Mouse (Mus musculus): ENCODE measurements around the gene Exoc3l4.

The Exoc3l4 gene

GRCm38 (mm10) chr12:111450359-111450758, 33.5 kb downstream of the Exoc3l4 start:
- in situ Hi-C loops (cut with MboI, MseI) = no loop called here

- in situ Hi-C loops (cut with MboI, MseI) = no loop called here
These were observed 34.7 kb downstream of the Exoc3l4 start for GRCm38 (mm10) chr12:111451561-111451960.

- in situ Hi-C loops (cut with MboI, MseI) = no loop called here
These were observed 37.2 kb downstream of the Exoc3l4 start for GRCm38 (mm10) chr12:111454021-111454420.

GRCm38 (mm10) chr12:111454543-111455280, 37.9 kb downstream of the Exoc3l4 start:
- in situ Hi-C loops (cut with MboI, MseI) = loop anchor here (5.0 kb wide), 1 partner anchor 32 kb away; no protein-coding TSS in a partner anchor

- in situ Hi-C loops (cut with MboI, MseI) = loop anchor here (5.0 kb wide), 1 partner anchor 33 kb away; no protein-coding TSS in a partner anchor
These were observed 38.6 kb downstream of the Exoc3l4 start for GRCm38 (mm10) chr12:111455311-111455846.

- in situ Hi-C loops (cut with MboI, MseI) = loop anchor here (5.0 kb wide), 1 partner anchor 34 kb away; no protein-coding TSS in a partner anchor
These were observed 39.0 kb downstream of the Exoc3l4 start for GRCm38 (mm10) chr12:111455860-111456259.

- in situ Hi-C loops (cut with MboI, MseI) = loop anchor here (5.0 kb wide), 1 partner anchor 35 kb away; no protein-coding TSS in a partner anchor
These were observed 40.9 kb downstream of the Exoc3l4 start for GRCm38 (mm10) chr12:111457742-111458141.

- in situ Hi-C loops (cut with MboI, MseI) = no loop called here
These were observed 46.8 kb downstream of the Exoc3l4 start for GRCm38 (mm10) chr12:111463570-111463969.

- in situ Hi-C loops (cut with MboI, MseI) = no loop called here
These were observed 49.6 kb downstream of the Exoc3l4 start for GRCm38 (mm10) chr12:111466369-111466768.

GRCm38 (mm10) chr12:111468206-111468605, 51.4 kb downstream of the Exoc3l4 start:
- in situ Hi-C loops (cut with MboI, MseI) = no loop called here

GRCm38 (mm10) chr12:111469507-111469906, 52.7 kb downstream of the Exoc3l4 start:
- in situ Hi-C loops (cut with MboI, MseI) = no loop called here

- in situ Hi-C loops (cut with MboI, MseI) = no loop called here
These were observed 54.3 kb downstream of the Exoc3l4 start for GRCm38 (mm10) chr12:111471119-111471518.

GRCm38 (mm10) chr12:111471721-111472120, 54.9 kb downstream of the Exoc3l4 start:
- in situ Hi-C loops (cut with MboI, MseI) = no loop called here

GRCm38 (mm10) chr12:111472886-111473285, 56.1 kb downstream of the Exoc3l4 start:
- in situ Hi-C loops (cut with MboI, MseI) = no loop called here

- in situ Hi-C loops (cut with MboI, MseI) = no loop called here
These were observed 57.6 kb downstream of the Exoc3l4 start for GRCm38 (mm10) chr12:111474384-111474783.

GRCm38 (mm10) chr12:111474893-111475643, 58.3 kb downstream of the Exoc3l4 start:
- in situ Hi-C loops (cut with MboI, MseI) = no loop called here

- in situ Hi-C loops (cut with MboI, MseI) = no loop called here
These were observed 62.1 kb downstream of the Exoc3l4 start for GRCm38 (mm10) chr12:111478924-111479323.

- in situ Hi-C loops (cut with MboI, MseI) = no loop called here
These were observed 63.1 kb downstream of the Exoc3l4 start for GRCm38 (mm10) chr12:111479917-111480316.

Measured in regulatory T cell (primary cell).